Mouse (Mus musculus) lung, postnatal 0 days (tissue): ENCODE data around the gene Olfr70.

Experiments
- CTCF ChIP-seq: IDR thresholded peaks from 2 replicates; pipeline ENCODE4 v1.5.1; 2016; ENCODE audit warnings: antibody characterized with exemption, mild to moderate bottlenecking
- EP300 ChIP-seq: IDR thresholded peaks from 2 replicates; pipeline ENCODE4 v1.6.1; 2016; ENCODE audit warnings: antibody characterized with exemption, mild to moderate bottlenecking, control low read depth

DNA sequence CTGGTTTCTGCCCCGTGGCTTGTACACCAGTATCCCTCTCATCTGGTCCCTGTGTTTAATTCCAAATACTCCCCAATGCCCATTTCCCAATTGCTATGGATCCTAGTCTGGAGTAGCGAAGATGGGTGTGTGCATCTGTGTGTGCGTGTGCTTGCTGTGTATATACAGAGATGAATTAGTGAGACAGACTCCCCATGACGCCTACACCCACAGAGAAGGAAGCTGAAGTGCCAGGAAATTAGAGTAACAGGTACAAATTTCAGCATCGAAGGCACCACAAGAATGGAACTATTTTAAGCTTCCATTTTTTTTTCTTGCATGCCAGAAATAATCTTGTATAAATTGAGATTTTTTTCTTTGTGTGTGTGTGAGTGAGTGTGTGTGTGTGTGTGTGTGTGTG is 9.6 kb downstream of the Olfr70 start:
- TF ChIP-seq CTCF, result no peak
- TF ChIP-seq EP300, result no peak
